Comparison of ENCODE assay signal across 8 mouse cellular contexts in genomic region chr1:165193880-165194661, GRCm38 (mm10). TPM values are rescaled to one million over a fixed set of nuclear protein-coding genes. Genes with fewer than 3 reads are reported as not detected.
DNase-seq lines count a peak whose midpoint lies in the region; ATAC-seq lines count a peak whose summit lies in the region.

Gene Sft2d2, minus strand, starts transcription at chr1:165194438.

- H3K36me3 ChIP-seq in hindbrain, embryonic 13.5 days, result no peaks in the 10 kb centered on the region

- H3K9me3 ChIP-seq in hindbrain, embryonic 13.5 days, result no peaks in the 10 kb centered on the region

- peak; percentile 55 for DNase-seq in WW6 (ENCODE audit: low read depth, low spot score)
- DNase-seq in cerebellum, postnatal 36 days, result peak; percentile 68 to 79
- peak; percentile 37 to 49 for DNase-seq in frontal cortex, postnatal 25 days (ENCODE audit: low spot score in 2 of 2)
- DNase-seq in layer of hippocampus, postnatal 25 days (ENCODE audit: extremely low spot score in 1 of 2, low spot score in 1 of 2), result peak; percentile 43 to 67
- peak; percentile 95 for DNase-seq in lung, postnatal 25 days (ENCODE audit: low spot score)
- DNase-seq in retina, adult 2 months (ENCODE audit: low read depth, low spot score), result peak; percentile 81
- DNase-seq in thymus, postnatal 36 days, result peak; percentile 97 to 98

- peak; percentile 93 for ATAC-seq in hindbrain, embryonic 13.5 days (ENCODE audit: low FRiP score)

- H3K4me1 ChIP-seq in hindbrain, embryonic 13.5 days (replicated peaks), result peaks cover 17% of the 10 kb centered on the region

- peak within 1 kb of the TSS; percentile 59 for H3K4me3 ChIP-seq in hindbrain, embryonic 13.5 days

- H3K9ac ChIP-seq in hindbrain, embryonic 13.5 days, result peak within 1 kb of the TSS; percentile 69

- WGBS in hindbrain, embryonic 13.5 days, result under 1% methylated on average over 69 of the region's 69 CpGs

- 0 out of 2 replicates have a peak within 1 kb of the TSS, but pooled peaks have one; percentile 20 for H3K27ac ChIP-seq in hindbrain, embryonic 13.5 days

- peak within 1 kb of the TSS; percentile 91 for H3K4me2 ChIP-seq in hindbrain, embryonic 13.5 days

- peaks cover 31% of the 10 kb centered on the region for H3K27me3 ChIP-seq in hindbrain, embryonic 13.5 days

RNA-seq across cellular contexts. Expression of gene Sft2d2, which starts in this region (rescaled TPM):
- polyA plus RNA-seq in hindbrain, embryonic 13.5 days (2015; fragmentation: Nextera tagmentation; extraction: Ambion mirVana), result 5.2 and 5.8 TPM in 2 replicates
- 10 to 100 TPM; 10.2 to 12.1 TPM for total RNA-seq in layer of hippocampus, postnatal 25 days (2021)

Comparison
In these comparisons a context has a peak if more than half of its experiments do, and no peak if none do; other contexts are left out.
1. Peak in every context shown above with its lines: DNase-seq, ATAC-seq, H3K4me3 ChIP-seq and H3K27ac ChIP-seq.
2. DNase-seq: peak in every context shown above with its lines; median percentile 98 in thymus, postnatal 36 days; 95 in lung, postnatal 25 days; 81 in retina, adult 2 months; 74 in cerebellum, postnatal 36 days; 55 in WW6; 55 in layer of hippocampus, postnatal 25 days; 43 in frontal cortex, postnatal 25 days.